Mouse (Mus musculus): ENCODE results near the gene Pdk1. TPM values are rescaled to one million over a fixed set of nuclear protein-coding genes. Genes with fewer than 3 reads are reported as not detected.

Pdk1 gene
- total and polyA plus RNA-seq, 3 experiments, result 12.2 to 56.1 TPM; not detected in 1

DNA sequence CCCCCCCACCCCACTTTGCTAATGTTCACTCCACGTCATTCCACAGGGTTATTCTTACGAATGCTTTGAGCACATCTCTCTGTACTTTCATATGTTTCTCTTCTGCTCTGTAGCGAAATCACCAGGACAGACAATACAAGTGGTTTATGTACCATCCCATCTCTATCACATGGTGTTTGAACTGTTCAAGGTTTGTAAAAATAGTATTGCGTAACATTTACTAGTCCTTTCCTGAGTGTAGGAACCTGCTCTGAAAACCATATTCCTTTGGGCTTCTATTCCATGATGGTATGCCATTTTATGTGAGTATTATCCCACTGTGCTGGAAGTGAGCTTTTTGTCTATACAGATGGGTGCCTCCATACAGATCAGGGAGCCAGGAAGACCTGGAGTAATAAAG is 14.2 kb downstream of the Pdk1 start:
- Histone ChIP-seq H3K36me3 (ENCODE audit: control insufficient read depth in 1 of 2, insufficient read depth in 2 of 2, low read length in 2 of 2) (peaks cover 0 to 3% of the 10 kb centered on the region in 2 experiments; a peak in 1 of 4 replicates), H3K79me2 (ENCODE audit: control insufficient read depth, insufficient read depth, low read length, poor library complexity) (no peaks in the 10 kb centered on the region), H3K27ac (ENCODE audit: control insufficient read depth, low read depth, low read length) (no peak overlapping the region), H3K9ac (ENCODE audit: control insufficient read depth, low read depth, low read length, poor library complexity, severe bottlenecking) (no peak overlapping the region), H3K27me3 (ENCODE audit: control insufficient read depth in 1 of 2, insufficient read depth in 2 of 2, low read length in 2 of 2) (no peaks in the 10 kb centered on the region), H3K4me3 (ENCODE audit: control insufficient read depth in 1 of 2, insufficient read depth in 1 of 2, low read depth in 2 of 2, low read length in 2 of 2) (no peak overlapping the region), H3K9me3 (replicated peaks; ENCODE audit: insufficient read depth, low read length) (no peaks in the 10 kb centered on the region), H3K4me1 (ENCODE audit: control insufficient read depth in 1 of 2, insufficient read depth in 2 of 2, low read length in 2 of 2) (no peaks in the 10 kb centered on the region)
- TF ChIP-seq CTCF (IDR thresholded peaks at IDR 0.05 in 2 of 3, conservative IDR thresholded peaks at IDR 0.05 in 1 of 3; ENCODE audit: control insufficient read depth in 1 of 3, insufficient read depth in 1 of 3, low read depth in 2 of 3, low read length in 3 of 3, poor library complexity in 1 of 3, severe bottlenecking in 1 of 3), result no peak
- no peak for TF ChIP-seq NRF1 (IDR thresholded peaks at IDR 0.05; ENCODE audit: insufficient read depth, low read depth, low read length, poor library complexity, severe bottlenecking)
- TF ChIP-seq POLR2AphosphoS2 (IDR thresholded peaks at IDR 0.05; ENCODE audit: low read length), result no peak
- no peak for TF ChIP-seq MEF2A (IDR thresholded peaks at IDR 0.05; ENCODE audit: extremely low read depth, insufficient replicate concordance, low read depth, low read length, poor library complexity, severe bottlenecking)
- no peak for TF ChIP-seq SMC3 (IDR thresholded peaks at IDR 0.05; ENCODE audit: low read depth, low read length)
- TF ChIP-seq RCOR1 (IDR thresholded peaks at IDR 0.05; ENCODE audit: low read depth, low read length), result no peak
- no peak for TF ChIP-seq MXI1 (IDR thresholded peaks at IDR 0.05; ENCODE audit: low read depth, low read length)
- TF ChIP-seq ZNF384 (IDR thresholded peaks at IDR 0.05; ENCODE audit: low read depth, low read length), result no peak
- no peak for TF ChIP-seq EP300 (IDR thresholded peaks at IDR 0.05; ENCODE audit: low read depth in 1 of 2, low read length in 2 of 2)
- no peak for TF ChIP-seq GABPA (IDR thresholded peaks at IDR 0.05; ENCODE audit: low read depth, low read length)
- no peak for TF ChIP-seq UBTF (IDR thresholded peaks at IDR 0.05; ENCODE audit: borderline replicate concordance, insufficient read depth, low read depth, low read length)
- TF ChIP-seq MAZ (IDR thresholded peaks at IDR 0.05; ENCODE audit: low read depth, low read length), result no peak
- TF ChIP-seq TCF12 (IDR thresholded peaks at IDR 0.05; ENCODE audit: low read depth, low read length), result no peak
- TF ChIP-seq CHD1 (IDR thresholded peaks at IDR 0.05; ENCODE audit: low read depth, low read length), result no peak
- no peak for TF ChIP-seq HCFC1 (IDR thresholded peaks at IDR 0.05; ENCODE audit: low read depth, low read length)
- TF ChIP-seq MAFK (IDR thresholded peaks at IDR 0.05; ENCODE audit: borderline replicate concordance, low read depth, low read length), result no peak
- TF ChIP-seq MYC (IDR thresholded peaks at IDR 0.05; ENCODE audit: low read depth, low read length), result no peak
- TF ChIP-seq USF2 (IDR thresholded peaks at IDR 0.05; ENCODE audit: borderline replicate concordance in 1 of 2, insufficient read depth in 1 of 2, low read depth in 1 of 2, low read length in 2 of 2), result no peak
- DNase-seq (ENCODE audit: low read depth, low spot score), result no peak

DNA sequence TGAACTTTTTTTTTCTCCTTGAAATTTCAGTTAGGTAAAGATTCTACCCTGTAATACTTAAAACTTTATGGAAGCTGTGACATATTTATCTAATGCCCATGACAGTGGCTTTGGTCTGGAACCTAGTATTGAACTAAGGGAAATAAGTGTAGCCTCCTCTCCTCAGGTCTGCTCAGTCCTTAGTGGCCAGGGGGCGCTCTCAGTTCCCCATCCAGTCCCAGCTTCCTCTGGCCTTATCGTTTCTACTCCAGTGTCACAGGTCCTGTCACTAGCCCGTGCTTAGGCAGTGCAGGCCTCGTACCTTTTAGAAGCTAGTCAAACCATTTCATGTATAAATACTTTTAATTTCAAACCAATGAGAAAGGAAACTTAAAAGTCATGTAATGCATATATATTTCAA is 15.4 kb downstream of the Pdk1 start:
- Histone ChIP-seq H3K4me1 (ENCODE audit: control insufficient read depth in 1 of 2, insufficient read depth in 2 of 2, low read length in 2 of 2) (no peaks in the 10 kb centered on the region), H3K36me3 (ENCODE audit: control insufficient read depth in 1 of 2, insufficient read depth in 2 of 2, low read length in 2 of 2) (peaks cover 0 to 3% of the 10 kb centered on the region in 2 experiments; a peak in 1 of 4 replicates), H3K9ac (ENCODE audit: control insufficient read depth, low read depth, low read length, poor library complexity, severe bottlenecking) (no peak overlapping the region), H3K27ac (ENCODE audit: control insufficient read depth, low read depth, low read length) (no peak overlapping the region), H3K4me3 (ENCODE audit: control insufficient read depth in 1 of 2, insufficient read depth in 1 of 2, low read depth in 2 of 2, low read length in 2 of 2) (no peak overlapping the region), H3K9me3 (replicated peaks; ENCODE audit: insufficient read depth, low read length) (no peaks in the 10 kb centered on the region), H3K27me3 (ENCODE audit: control insufficient read depth in 1 of 2, insufficient read depth in 2 of 2, low read length in 2 of 2) (no peaks in the 10 kb centered on the region), H3K79me2 (ENCODE audit: control insufficient read depth, insufficient read depth, low read length, poor library complexity) (no peaks in the 10 kb centered on the region)
- TF ChIP-seq CTCF (IDR thresholded peaks at IDR 0.05 in 2 of 3, conservative IDR thresholded peaks at IDR 0.05 in 1 of 3; ENCODE audit: control insufficient read depth in 1 of 3, insufficient read depth in 1 of 3, low read depth in 2 of 3, low read length in 3 of 3, poor library complexity in 1 of 3, severe bottlenecking in 1 of 3) (peak; percentile 24 to 50 (median 41); a peak in 4 of 6 replicates), USF1 (IDR thresholded peaks at IDR 0.05; ENCODE audit: low read depth, low read length) (no peak)
- DNase-seq (ENCODE audit: low read depth, low spot score), result peak; percentile 21

All from MEL (cell line).